Mouse (Mus musculus): Measurements from ENCODE around the gene Abhd15.

- TF ChIP-seq CTCF (IDR thresholded peaks at IDR 0.05; ENCODE audit: low read depth) (no peak), EP300 (IDR thresholded peaks at IDR 0.05; ENCODE audit: low read depth) (no peak)
Measured at GRCm38 (mm10) chr11:77489591-77490235, 25.2 kb upstream of the Abhd15 start, which contains the start of gene Ankrd13b.

All from heart, postnatal 0 days (tissue).